Mouse (Mus musculus) adrenal gland, adult 8-10 months (tissue): ENCODE data around the gene Lenep. TPM values are rescaled to one million over a fixed set of nuclear protein-coding genes. Genes with fewer than 3 reads are reported as not detected.

Experiments used
- DNase-seq: peaks from one replicate; pipeline ENCODE4 v3.0.0; 2022
- total RNA-seq, 4 experiments: library from RNA; stranded (reverse); gene quantifications; 2 replicates each; pipeline ENCODE4 v1.2.4; 2022

The Lenep gene
- total RNA-seq, 4 experiments from 2014 or later, result 0.22 to 3.1 (median 1.3) TPM; not detected in 1

DNA sequence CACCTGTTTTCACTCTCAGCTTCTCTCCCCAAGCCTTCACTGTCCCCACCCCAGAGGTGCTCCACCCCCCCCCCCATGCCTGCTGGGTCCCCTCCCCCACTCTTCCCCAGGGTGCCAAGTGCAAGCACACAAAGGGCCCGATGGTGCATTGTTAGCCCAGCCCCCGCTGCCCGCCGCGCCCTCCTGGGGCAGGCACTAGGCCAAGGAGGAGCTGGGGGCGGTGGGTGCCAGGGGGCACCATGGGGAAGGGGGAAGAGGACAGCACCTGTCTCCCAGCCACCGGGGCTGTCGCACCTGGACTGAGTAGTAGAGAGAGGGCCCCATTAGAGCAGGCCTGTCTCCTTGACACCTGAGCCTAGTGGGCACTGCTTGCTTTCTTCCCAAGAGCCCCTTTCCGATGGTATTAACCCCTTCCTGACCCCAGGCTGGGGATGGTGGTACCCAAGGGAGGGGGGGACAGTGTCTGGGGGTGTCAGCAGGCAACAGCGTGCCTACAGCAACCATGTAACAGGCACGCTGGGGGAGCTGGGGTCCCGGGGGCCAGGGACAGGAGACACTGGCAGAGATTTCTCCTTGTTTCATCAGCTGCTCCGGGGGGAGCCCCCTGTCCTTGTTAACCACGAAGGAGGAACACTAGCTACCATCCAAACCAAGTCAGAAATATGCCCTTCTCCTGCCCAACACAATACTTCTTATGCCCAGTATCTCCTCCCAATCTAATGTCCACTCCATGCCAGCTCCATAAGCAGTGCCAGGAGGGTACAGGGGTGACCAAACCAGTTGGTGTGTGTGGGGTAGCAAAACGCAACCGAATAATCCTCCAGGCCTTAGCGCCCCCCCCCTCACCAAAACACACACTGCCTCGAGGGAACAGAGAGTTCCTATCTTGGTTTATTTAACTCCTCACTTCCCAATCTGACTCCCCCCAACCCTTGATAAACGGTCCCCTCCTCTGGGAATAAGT is 11.6 kb downstream of the Lenep start:
- no peak for DNase-seq

- peak; percentile 86 for DNase-seq
Measured at GRCm38 (mm10) chr3:89390111-89390515, 12.5 kb downstream of the Lenep start.

- no peak for DNase-seq
Measured at GRCm38 (mm10) chr3:89388901-89389740, 13.5 kb downstream of the Lenep start.

GRCm38 (mm10) chr3:89388134-89388881 is 14.3 kb downstream of the Lenep start:
- no peak for DNase-seq

- DNase-seq, result no peak
Measured at GRCm38 (mm10) chr3:89387632-89388031, 15.0 kb downstream of the Lenep start.

GRCm38 (mm10) chr3:89386438-89387420 is 15.9 kb downstream of the Lenep start:
- DNase-seq, result no peak

DNA sequence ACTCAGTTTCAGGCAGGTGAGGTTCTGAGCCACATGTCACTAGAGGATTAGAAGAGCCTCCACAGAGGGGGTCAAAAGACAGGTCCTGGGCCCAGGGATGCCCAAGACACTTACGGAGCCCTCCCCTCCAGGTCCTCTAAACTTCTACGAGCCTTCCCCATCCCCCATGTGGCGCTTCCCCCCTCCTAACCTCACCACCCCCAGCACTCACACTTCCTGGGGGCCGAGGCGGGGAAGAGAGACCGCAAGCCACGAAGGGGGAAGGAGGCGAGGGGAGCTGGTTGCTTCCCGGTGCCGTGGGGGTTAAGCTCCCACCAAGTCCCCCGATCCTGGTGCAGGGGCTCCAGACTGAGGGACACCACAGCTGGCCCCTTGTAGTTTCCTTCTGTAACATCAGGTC is 17.1 kb downstream of the Lenep start:
- DNase-seq, result no peak

DNA sequence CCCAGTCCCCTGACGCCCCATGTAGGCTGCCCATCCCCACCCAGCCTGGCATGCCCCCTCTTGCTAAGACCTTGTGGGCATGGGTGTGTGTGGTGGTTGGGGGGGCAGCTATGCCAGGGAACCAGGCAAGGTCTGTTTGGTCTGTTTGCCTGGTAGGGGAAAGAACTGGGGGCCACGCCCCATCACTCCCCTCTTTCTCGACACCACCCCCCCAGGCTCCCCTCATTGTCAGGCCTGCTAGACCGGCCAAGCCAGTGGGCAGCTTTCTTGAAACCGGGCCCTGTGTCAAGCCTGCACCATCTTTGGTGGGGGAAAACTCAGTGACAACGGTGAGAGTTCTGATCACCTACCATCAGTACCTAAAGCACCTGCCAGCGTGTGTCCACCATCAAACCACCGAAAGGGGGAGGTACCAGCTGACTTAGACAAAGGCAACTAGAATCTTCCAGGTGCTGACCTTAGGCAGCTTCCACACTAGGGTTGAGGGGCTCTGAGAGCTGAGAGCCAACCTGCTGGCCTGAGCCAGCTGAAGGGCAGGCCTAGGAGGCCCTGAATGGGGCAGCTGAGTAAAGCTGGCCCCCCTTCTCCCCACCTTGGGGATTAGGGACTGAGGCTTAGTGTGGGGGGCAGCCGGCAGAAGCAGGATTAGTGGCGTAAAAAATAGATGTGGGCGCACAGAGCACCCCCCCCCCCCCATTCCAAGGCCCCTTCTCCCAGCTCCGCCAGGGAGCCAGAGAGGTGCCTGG is 18.1 kb downstream of the Lenep start:
- no peak for DNase-seq

GRCm38 (mm10) chr3:89383651-89384255 is 18.8 kb downstream of the Lenep start:
- no peak for DNase-seq

GRCm38 (mm10) chr3:89382950-89383349 is 19.6 kb downstream of the Lenep start:
- no peak for DNase-seq

GRCm38 (mm10) chr3:89382033-89382882 is 20.3 kb downstream of the Lenep start:
- DNase-seq, result no peak

GRCm38 (mm10) chr3:89381233-89381632 is 21.4 kb downstream of the Lenep start:
- no peak for DNase-seq

DNA sequence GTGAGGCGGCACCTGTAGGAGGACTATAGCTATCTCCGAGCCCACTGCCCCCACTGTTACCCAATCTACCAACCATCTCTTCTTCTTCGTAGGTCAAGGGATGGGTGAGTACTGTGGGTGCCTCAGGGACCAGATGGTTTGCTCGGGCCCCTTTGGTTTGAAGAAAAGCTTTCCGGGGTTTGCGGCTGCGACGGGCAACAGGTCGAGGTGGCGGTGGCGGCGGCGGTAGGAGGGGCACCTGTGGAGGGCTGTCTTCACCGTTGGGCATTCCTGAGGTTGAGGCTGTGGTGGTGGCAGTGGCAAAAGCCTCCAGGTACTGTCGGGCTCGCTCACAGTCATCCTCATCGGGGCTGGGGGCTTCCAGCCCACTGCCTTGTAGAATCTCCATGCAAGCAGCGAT is 21.9 kb downstream of the Lenep start:
- DNase-seq, result no peak

- DNase-seq, result no peak
Measured at GRCm38 (mm10) chr3:89380291-89380690, 22.3 kb downstream of the Lenep start.

DNA sequence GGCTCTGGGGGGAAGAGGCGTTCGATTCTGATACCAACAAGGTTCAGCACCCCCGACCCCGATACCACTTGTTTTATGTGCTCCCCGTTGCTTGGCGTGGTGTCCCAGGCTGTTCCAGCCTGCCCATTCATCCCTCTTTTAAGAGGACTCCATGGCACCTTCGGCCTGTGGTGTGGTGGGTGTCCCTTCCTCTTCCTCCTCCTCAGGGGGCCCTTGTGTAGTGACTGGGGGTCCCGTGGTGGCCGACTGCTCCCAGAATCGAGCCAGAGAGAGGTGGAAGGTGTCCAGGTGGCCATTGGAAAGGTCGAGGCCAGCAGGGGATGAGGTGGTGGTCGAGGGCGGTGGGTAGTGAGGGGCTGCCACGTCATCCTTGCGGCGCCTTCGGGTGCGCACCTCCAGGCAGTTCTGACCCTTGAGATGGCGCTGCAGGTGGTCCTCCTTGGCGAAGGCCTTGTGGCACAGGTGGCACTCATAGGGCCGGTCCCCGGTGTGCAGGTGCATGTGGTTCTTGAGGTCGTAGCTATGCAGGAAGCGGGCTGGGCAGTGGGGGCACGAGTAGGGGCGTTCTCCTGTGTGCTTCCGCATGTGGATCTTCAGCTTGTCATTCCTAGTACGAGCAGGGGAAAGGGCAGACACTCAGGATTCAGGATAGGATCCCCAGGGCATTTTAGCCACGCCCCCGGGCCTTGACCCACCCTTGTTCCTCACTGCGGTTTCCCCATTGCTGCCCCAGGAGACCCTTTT is 23.0 kb downstream of the Lenep start:
- DNase-seq, result no peak

GRCm38 (mm10) chr3:89378394-89379067 is 24.1 kb downstream of the Lenep start:
- DNase-seq, result peak; percentile 56

DNA sequence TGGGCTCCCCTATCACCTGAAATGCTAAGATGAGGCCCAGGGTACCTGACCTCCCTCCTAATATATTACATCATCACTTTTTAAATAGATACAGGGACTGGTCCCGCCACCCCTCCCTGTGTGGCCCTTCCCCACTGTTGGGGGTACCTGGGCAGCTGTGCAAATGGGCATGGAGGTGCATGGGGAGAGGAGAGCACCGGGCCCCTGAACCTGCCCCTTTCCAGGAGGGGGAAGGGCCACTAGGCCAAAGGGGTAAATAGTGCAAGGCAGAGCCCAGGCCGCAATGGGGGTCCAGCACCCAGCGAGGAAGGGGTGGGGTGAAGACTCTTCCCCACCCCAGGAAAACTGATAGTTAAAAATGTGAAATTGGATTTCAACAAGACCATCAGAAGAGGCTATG is 24.8 kb downstream of the Lenep start:
- no peak for DNase-seq
